9 mouse cellular contexts compared by ENCODE assay signal in genomic region chr1:74205881-74206280, GRCm38 (mm10). TPM values are rescaled to one million over a fixed set of nuclear protein-coding genes. Genes with fewer than 3 reads are reported as not detected.
DNase-seq lines count a peak whose midpoint lies in the region; TF ChIP-seq lines count a peak whose summit lies in the region.
"Had no signal": no experiment of that assay in that cellular context is flagged by ENCODE, and none has a peak within 500 bp of the region (broad histone marks: within the 10 kb centered on the region; RNA-seq: fewer than 3 reads in every experiment).

No protein-coding gene starts in this region.

- H3K4me1 ChIP-seq in megakaryocyte, embryonic 14.5 days, result peaks cover 38% of the 10 kb centered on the region

- H3K36me3 ChIP-seq in megakaryocyte, embryonic 14.5 days (replicated peaks; ENCODE audit: low read length), result no peaks in the 10 kb centered on the region
- H3K36me3 ChIP-seq: heart, embryonic 13.5 days had no signal

- intact Hi-C loops in left cerebral cortex, adult 2 months (cut with DNase I), result loop anchor here (2.0 to 5.0 kb wide), 5 partner anchors 35 to 247 kb away; partner anchors contain the start of genes Catip and Gpbar1

- H3K4me3 ChIP-seq in left cerebral cortex, adult 2 months, result no peak overlapping the region
- H3K4me3 ChIP-seq in megakaryocyte, embryonic 14.5 days (replicated peaks), result peak overlapping the region; percentile 59
- H3K4me3 ChIP-seq: heart, embryonic 13.5 days had no signal

- H3K27me3 ChIP-seq in megakaryocyte, embryonic 14.5 days (replicated peaks), result peaks cover 4% of the 10 kb centered on the region
- H3K27me3 ChIP-seq: heart, embryonic 13.5 days had no signal

- H3K9me3 ChIP-seq in megakaryocyte, embryonic 14.5 days, result no peaks in the 10 kb centered on the region
- H3K9me3 ChIP-seq: heart, embryonic 13.5 days had no signal

- peak; percentile 86 for TF ChIP-seq CTCF in left cerebral cortex, adult 2 months (IDR thresholded peaks at IDR 0.05)

- H3K27ac ChIP-seq in left cerebral cortex, adult 2 months, result no peak overlapping the region
- H3K27ac ChIP-seq: heart, embryonic 13.5 days had no signal

- peak; percentile 13 for DNase-seq in adrenal gland, adult 2 months
- no peak for DNase-seq in adrenal gland, postnatal 25 days
- DNase-seq in left cerebral cortex, adult 2 months (ENCODE audit: extremely low spot score in 1 of 2, low spot score in 2 of 2), result no peak
- no peak for DNase-seq in left cerebral cortex, adult 8-10 months (ENCODE audit: low spot score in 2 of 2)
- DNase-seq in c-Kit-positive CD71-negative TER-119-negative erythroid progenitor cells, embryonic 14.5 days (ENCODE audit: low read depth), result peak; percentile 34
- peak; percentile 46 for DNase-seq in heart, postnatal 4 days
- DNase-seq in layer of hippocampus, postnatal 25 days (ENCODE audit: extremely low spot score in 1 of 2, low spot score in 1 of 2), result no peak

RNA-seq across cellular contexts. Expression of gene Cxcr1, which starts 11.4 kb away (rescaled TPM):
- not detected for total RNA-seq in adrenal gland, adult 2 months (2021)
- not detected in 2 replicates for polyA plus RNA-seq in adrenal gland, adult 2 months (2012; rRNA removed)
- not detected in 2 replicates for total RNA-seq in adrenal gland, postnatal 25 days (2021)
- not detected for total RNA-seq in left cerebral cortex, adult 2 months (2021)
- total RNA-seq in left cerebral cortex, adult 8-10 months (2022), result not detected
- not detected for total RNA-seq in heart, postnatal 4 days (2021)
- not detected in 2 replicates for polyA plus RNA-seq in megakaryocyte, embryonic 14.5 days (2012; ENCODE audit: insufficient read depth, low replicate concordance)
- total RNA-seq in layer of hippocampus, postnatal 25 days (2021), result not detected
- polyA plus RNA-seq: heart, embryonic 13.5 days had no signal

RNA-seq across cellular contexts. Expression of gene Arpc2, which starts 30.0 kb away (rescaled TPM):
- total RNA-seq in adrenal gland, adult 2 months (2021), result 100 to 1,000 TPM; 180 to 191 TPM
- polyA plus RNA-seq in adrenal gland, adult 2 months (2012; rRNA removed), result 108 and 124 TPM in 2 replicates
- 170 and 172 TPM in 2 replicates for total RNA-seq in adrenal gland, postnatal 25 days (2021)
- 100 to 1,000 TPM; 249 to 278 TPM for total RNA-seq in left cerebral cortex, adult 2 months (2021)
- total RNA-seq in left cerebral cortex, adult 8-10 months (2022), result 100 to 1,000 TPM; 212 to 241 (median 232) TPM
- total RNA-seq in heart, postnatal 4 days (2021), result 100 to 1,000 TPM; 246 to 249 TPM
- polyA plus RNA-seq in megakaryocyte, embryonic 14.5 days (2012; ENCODE audit: insufficient read depth, low replicate concordance), result 817 and 1,833 TPM in 2 replicates
- 100 to 1,000 TPM; 404 to 421 TPM for total RNA-seq in layer of hippocampus, postnatal 25 days (2021)

RNA-seq across cellular contexts. Expression of gene Cxcr2, which starts 52.1 kb away (rescaled TPM):
- under 1 TPM in 1 of 2 experiments, not detected in 1; 0.21 TPM for total RNA-seq in adrenal gland, adult 2 months (2021)
- polyA plus RNA-seq in adrenal gland, adult 2 months (2012; rRNA removed), result not detected in 2 replicates
- not detected in 2 replicates for total RNA-seq in adrenal gland, postnatal 25 days (2021)
- total RNA-seq in left cerebral cortex, adult 2 months (2021), result not detected
- under 1 TPM in 1 of 4 experiments, not detected in 3; 0.14 TPM for total RNA-seq in left cerebral cortex, adult 8-10 months (2022)
- under 1 TPM; 0.11 to 0.17 TPM for total RNA-seq in heart, postnatal 4 days (2021)
- polyA plus RNA-seq in megakaryocyte, embryonic 14.5 days (2012; ENCODE audit: insufficient read depth, low replicate concordance), result 0.70 TPM in 1 of 2 replicates, not detected in the other
- not detected for total RNA-seq in layer of hippocampus, postnatal 25 days (2021)
- polyA plus RNA-seq: heart, embryonic 13.5 days had no signal

Comparison
In these comparisons a context has a peak if more than half of its experiments do, and no peak if none do; other contexts are left out.
1. DNase-seq: peak in adrenal gland, adult 2 months (single experiment), c-Kit-positive CD71-negative TER-119-negative erythroid progenitor cells, embryonic 14.5 days (single experiment) and heart, postnatal 4 days (single experiment); none in adrenal gland, postnatal 25 days (single experiment), left cerebral cortex, adult 2 months (0 of 2), left cerebral cortex, adult 8-10 months (0 of 2) and layer of hippocampus, postnatal 25 days (0 of 2).